Mouse (Mus musculus): ENCODE data around the gene Scap. TPM values are rescaled to one million over a fixed set of nuclear protein-coding genes. Genes with fewer than 3 reads are reported as not detected.
"Not testable (repeated sequence)": the region's sequence is repeated elsewhere in the genome, so short reads cannot be mapped to it uniquely, and the experiment has no call there.

Scap gene
- polyA plus RNA-seq, 1 experiment from 2014 or later = 41.9 TPM

- Histone ChIP-seq H3K4me2 (replicated peaks) (no peak overlapping the region), H3K9ac (replicated peaks) (0 out of 2 replicates have a peak overlapping the region, but pooled peaks have one; percentile 28), H3K9me3 (no peaks in the 10 kb centered on the region), H3K27ac (no peak overlapping the region), H3K4me1 (replicated peaks) (no peaks in the 10 kb centered on the region; the same call in 1 of the 2 replicates), H3K36me3 (peaks cover 42% of the 10 kb centered on the region), H3K4me3 (replicated peaks) (no peak overlapping the region), H3K27me3 (no peaks in the 10 kb centered on the region)
- ATAC-seq = no peak
- 92% methylated on average over 5 of the region's 5 CpGs for WGBS
Measured at GRCm38 (mm10) chr9:110366746-110367145, 33.7 kb downstream of the Scap start.

DNA sequence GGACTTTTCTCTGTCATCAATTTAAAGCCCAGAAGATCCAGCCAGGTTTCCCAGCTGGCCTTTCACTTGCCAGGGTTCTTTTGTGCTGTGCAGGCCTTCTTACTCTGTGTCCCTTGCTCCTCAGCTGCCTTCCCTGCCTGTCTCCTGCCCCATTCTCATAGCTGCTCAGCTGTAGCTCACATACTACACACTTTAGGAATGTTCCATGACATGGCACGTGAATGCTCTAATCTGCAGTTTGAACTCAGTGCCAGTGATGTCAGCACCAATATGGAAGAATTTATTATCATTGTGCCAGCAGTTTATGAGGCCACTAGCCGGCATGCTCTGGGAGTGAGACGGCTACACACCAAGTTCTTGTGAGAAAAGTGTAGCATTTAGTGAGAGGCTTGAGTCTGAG is 36.8 kb downstream of the Scap start:
- Histone ChIP-seq H3K36me3 (peaks cover 45% of the 10 kb centered on the region), H3K9me3 (no peaks in the 10 kb centered on the region), H3K9ac (replicated peaks) (no peak overlapping the region), H3K4me3 (replicated peaks) (no peak overlapping the region), H3K27me3 (no peaks in the 10 kb centered on the region), H3K27ac (no peak overlapping the region), H3K4me1 (replicated peaks) (no peaks in the 10 kb centered on the region; the same call in 1 of the 2 replicates), H3K4me2 (replicated peaks) (no peak overlapping the region)
- no peak for ATAC-seq
- 91% methylated on average over 3 of the region's 3 CpGs for WGBS

DNA sequence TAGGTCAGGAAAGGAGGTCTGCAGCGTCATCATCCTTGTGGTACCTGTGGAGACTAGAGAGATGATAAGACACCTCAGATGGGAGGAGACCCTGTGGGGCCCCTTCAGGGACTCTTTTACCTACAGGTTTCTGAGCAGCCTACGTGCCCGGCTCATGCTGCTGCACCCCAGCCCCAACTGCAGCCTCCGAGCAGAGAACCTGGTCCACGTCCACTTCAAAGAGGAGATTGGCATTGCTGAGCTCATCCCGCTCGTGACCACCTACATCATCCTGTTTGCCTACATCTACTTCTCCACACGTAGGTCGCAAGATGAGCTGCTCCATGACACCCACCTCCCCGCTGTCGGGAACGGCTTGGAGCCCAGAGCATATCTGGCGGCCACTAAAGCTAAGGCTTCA is 40.8 kb downstream of the Scap start:
- WGBS = 95% methylated on average over 13 of the region's 13 CpGs
- H3K36me3 ChIP-seq = peaks cover 66% of the 10 kb centered on the region
- ATAC-seq = no peak

GRCm38 (mm10) chr9:110375668-110376067 is 42.6 kb downstream of the Scap start:
- no peak for ATAC-seq
- Histone ChIP-seq H3K27me3 (no peaks in the 10 kb centered on the region), H3K9ac (replicated peaks) (no peak overlapping the region), H3K36me3 (peaks cover 77% of the 10 kb centered on the region), H3K4me1 (replicated peaks) (no peaks in the 10 kb centered on the region), H3K9me3 (no peaks in the 10 kb centered on the region), H3K4me3 (replicated peaks) (no peak overlapping the region), H3K27ac (no peak overlapping the region), H3K4me2 (replicated peaks) (no peak overlapping the region)
- WGBS = 94% methylated on average over 3 of the region's 3 CpGs

More for the DNA sequence above, 40.8 kb downstream of the Scap start:
- Histone ChIP-seq H3K4me1 (replicated peaks) (no peaks in the 10 kb centered on the region), H3K9me3 (no peaks in the 10 kb centered on the region), H3K4me2 (replicated peaks) (no peak overlapping the region), H3K9ac (replicated peaks) (no peak overlapping the region), H3K27me3 (no peaks in the 10 kb centered on the region), H3K27ac (no peak overlapping the region), H3K4me3 (replicated peaks) (no peak overlapping the region)

DNA sequence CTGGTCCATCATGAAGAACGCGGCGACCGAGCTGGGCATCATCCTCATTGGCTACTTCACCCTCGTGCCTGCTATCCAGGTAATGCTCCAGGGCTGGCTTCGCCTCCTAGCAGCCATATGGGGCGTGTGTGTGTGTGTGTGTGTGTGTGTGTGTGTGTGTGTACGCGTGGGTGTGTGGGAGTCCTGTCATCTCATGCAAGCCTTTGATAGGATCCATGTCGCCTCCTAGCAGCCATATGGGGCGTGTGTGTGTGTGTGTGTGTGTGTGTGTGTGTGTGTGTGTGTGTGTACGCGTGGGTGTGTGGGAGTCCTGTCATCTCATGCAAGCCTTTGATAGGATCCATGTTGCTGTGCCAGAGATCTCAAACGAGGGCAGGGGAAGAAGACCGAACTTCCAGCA is 44.6 kb downstream of the Scap start:
- ATAC-seq; H3K27ac ChIP-seq; H3K27me3 ChIP-seq; H3K4me3 ChIP-seq (replicated peaks); H3K4me2 ChIP-seq (replicated peaks); H3K9ac ChIP-seq (replicated peaks); H3K4me1 ChIP-seq (replicated peaks); H3K9me3 ChIP-seq: not testable (repeated sequence)
- peaks cover 87% of the 10 kb centered on the region for H3K36me3 ChIP-seq
- 92% methylated on average over 14 of the region's 15 CpGs for WGBS

- H3K9ac ChIP-seq (replicated peaks) = 0 out of 2 replicates have a peak overlapping the region, but pooled peaks have one; percentile 10
- no peaks in the 10 kb centered on the region for H3K4me1 ChIP-seq (replicated peaks)
- 97% methylated on average over 8 of the region's 8 CpGs for WGBS
- no peak overlapping the region for H3K4me3 ChIP-seq (replicated peaks)
- H3K4me2 ChIP-seq (replicated peaks) = no peak overlapping the region
- H3K27ac ChIP-seq = no peak overlapping the region
- ATAC-seq = no peak
- H3K27me3 ChIP-seq = no peaks in the 10 kb centered on the region
- peaks cover 87% of the 10 kb centered on the region for H3K36me3 ChIP-seq
- no peaks in the 10 kb centered on the region for H3K9me3 ChIP-seq
Measured at GRCm38 (mm10) chr9:110379361-110379760, 46.3 kb downstream of the Scap start.

DNA sequence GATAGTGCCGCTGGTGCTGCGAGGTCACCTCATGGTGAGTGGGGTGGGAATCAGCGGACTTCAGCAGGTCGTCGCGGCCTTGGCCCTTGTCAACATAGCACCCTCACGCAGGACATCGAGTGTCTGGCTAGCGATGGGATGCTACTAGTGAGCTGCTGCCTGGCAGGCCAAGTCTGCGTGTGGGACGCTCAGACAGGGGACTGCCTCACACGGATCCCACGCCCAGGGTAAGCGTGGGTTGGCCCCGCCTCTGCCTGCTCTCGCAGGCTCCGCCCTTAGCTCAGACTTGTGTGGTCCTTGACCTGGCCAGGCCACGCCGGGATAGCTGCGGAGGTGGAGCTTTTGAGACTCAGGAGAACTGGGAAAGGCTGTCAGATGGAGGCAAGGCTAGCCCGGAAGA is 47.6 kb downstream of the Scap start:
- ATAC-seq = peak; percentile 21; the same call in 1 of the 2 replicates
- H3K9ac ChIP-seq (replicated peaks) = no peak overlapping the region
- peaks cover 93% of the 10 kb centered on the region for H3K36me3 ChIP-seq
- no peaks in the 10 kb centered on the region for H3K9me3 ChIP-seq
- WGBS = 43% methylated on average over 21 of the region's 21 CpGs
- no peak overlapping the region for H3K4me2 ChIP-seq (replicated peaks)
- H3K4me3 ChIP-seq (replicated peaks) = no peak overlapping the region
- H3K27me3 ChIP-seq = no peaks in the 10 kb centered on the region
- no peaks in the 10 kb centered on the region for H3K4me1 ChIP-seq (replicated peaks)
- no peak overlapping the region for H3K27ac ChIP-seq

DNA sequence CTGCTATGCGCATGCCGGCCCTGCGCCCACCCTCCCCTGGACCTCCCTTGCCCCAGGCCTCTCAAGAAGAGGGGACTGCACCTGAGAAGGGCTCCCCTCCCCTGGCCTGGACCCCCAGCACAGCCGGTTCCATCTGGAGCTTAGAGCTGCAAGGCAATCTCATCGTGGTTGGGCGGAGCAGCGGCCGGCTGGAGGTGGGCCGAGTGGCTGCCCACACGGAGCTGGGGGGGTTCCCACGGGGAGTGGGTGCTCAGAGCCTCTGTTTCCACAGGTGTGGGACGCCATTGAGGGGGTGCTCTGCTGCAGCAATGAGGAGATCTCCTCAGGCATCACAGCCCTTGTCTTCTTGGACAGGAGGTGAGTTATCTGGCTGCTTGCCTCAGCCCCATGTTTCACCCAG is 48.2 kb downstream of the Scap start:
- Histone ChIP-seq H3K27me3 (no peaks in the 10 kb centered on the region), H3K4me1 (replicated peaks) (no peaks in the 10 kb centered on the region), H3K9me3 (no peaks in the 10 kb centered on the region), H3K4me3 (replicated peaks) (no peak overlapping the region), H3K27ac (no peak overlapping the region), H3K4me2 (replicated peaks) (no peak overlapping the region), H3K36me3 (peaks cover 95% of the 10 kb centered on the region), H3K9ac (replicated peaks) (no peak overlapping the region)
- WGBS = 88% methylated on average over 12 of the region's 12 CpGs
- 0 out of 2 replicates have a peak, but pooled peaks have one; percentile 35 for ATAC-seq

- H3K27me3 ChIP-seq = no peaks in the 10 kb centered on the region
- no peaks in the 10 kb centered on the region for H3K9me3 ChIP-seq
- no peak for ATAC-seq
- no peak overlapping the region for H3K4me3 ChIP-seq (replicated peaks)
- H3K4me1 ChIP-seq (replicated peaks) = no peaks in the 10 kb centered on the region
- H3K27ac ChIP-seq = no peak overlapping the region
- H3K36me3 ChIP-seq = peaks cover 97% of the 10 kb centered on the region
- WGBS = 91% methylated on average over 7 of the region's 7 CpGs
- no peak overlapping the region for H3K9ac ChIP-seq (replicated peaks)
- H3K4me2 ChIP-seq (replicated peaks) = no peak overlapping the region
Measured at GRCm38 (mm10) chr9:110384369-110384929, 51.4 kb downstream of the Scap start.

DNA sequence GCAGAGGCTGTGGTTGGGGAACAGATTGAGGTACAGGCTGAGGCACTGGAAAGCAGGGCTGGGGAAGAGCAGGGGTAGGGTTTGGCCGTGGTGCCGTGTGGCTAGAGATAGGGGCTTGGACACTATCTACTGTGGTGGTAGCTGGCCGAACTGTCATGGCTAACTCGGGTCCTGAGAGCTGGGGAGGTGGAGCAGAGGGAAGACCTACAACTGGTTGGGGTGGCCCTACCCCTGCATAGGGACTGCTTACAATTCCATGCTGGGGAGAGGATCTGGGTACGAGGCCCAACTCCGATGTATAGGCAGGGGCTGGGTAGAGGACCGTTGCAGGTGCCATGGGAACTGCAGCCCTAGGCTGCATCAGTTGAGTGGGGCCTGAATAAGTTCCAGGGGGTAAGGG is 54.9 kb downstream of the Scap start:
- Histone ChIP-seq H3K9ac (replicated peaks) (no peak overlapping the region), H3K4me3 (replicated peaks) (no peak overlapping the region), H3K9me3 (no peaks in the 10 kb centered on the region), H3K27ac (no peak overlapping the region), H3K4me2 (replicated peaks) (no peak overlapping the region), H3K4me1 (replicated peaks) (no peaks in the 10 kb centered on the region), H3K27me3 (no peaks in the 10 kb centered on the region), H3K36me3 (peaks cover 99% of the 10 kb centered on the region)
- 97% methylated on average over 7 of the region's 7 CpGs for WGBS
- no peak for ATAC-seq

- ATAC-seq = no peak
- no peaks in the 10 kb centered on the region for H3K9me3 ChIP-seq
- no peak overlapping the region for H3K4me2 ChIP-seq (replicated peaks)
- H3K36me3 ChIP-seq = peaks cover 92% of the 10 kb centered on the region
- H3K4me3 ChIP-seq (replicated peaks) = no peak overlapping the region
- no peak overlapping the region for H3K27ac ChIP-seq
- H3K27me3 ChIP-seq = no peaks in the 10 kb centered on the region
- H3K4me1 ChIP-seq (replicated peaks) = no peaks in the 10 kb centered on the region
- H3K9ac ChIP-seq (replicated peaks) = no peak overlapping the region
- 94% methylated on average over 3 of the region's 3 CpGs for WGBS
Measured at GRCm38 (mm10) chr9:110390843-110391242, 57.8 kb downstream of the Scap start.

DNA sequence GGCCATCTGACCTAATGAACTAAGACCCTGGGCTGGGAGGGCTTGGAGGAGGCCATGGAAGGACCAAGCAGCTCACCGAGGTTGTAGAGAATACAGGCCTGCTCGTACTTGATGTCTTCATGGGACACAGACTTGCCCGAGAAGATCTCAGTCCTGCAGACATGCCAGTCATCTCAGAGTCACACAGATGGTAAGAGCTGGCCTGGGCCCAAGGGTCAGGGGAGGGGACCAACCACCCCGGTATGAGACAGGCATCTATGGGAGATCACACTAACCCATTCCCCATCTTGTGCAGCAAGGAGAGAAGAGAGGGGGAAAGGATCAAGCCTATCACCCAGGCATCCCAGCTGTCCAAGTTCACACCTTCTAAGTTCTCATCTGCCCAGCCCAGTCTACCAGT is 60.2 kb downstream of the Scap start:
- WGBS = 87% methylated on average over 4 of the region's 4 CpGs
- no peaks in the 10 kb centered on the region for H3K4me1 ChIP-seq (replicated peaks)

GRCm38 (mm10) chr9:110400650-110401049 is 67.6 kb downstream of the Scap start:
- Histone ChIP-seq H3K4me1 (replicated peaks) (peaks cover 3% of the 10 kb centered on the region; the same call in 1 of the 2 replicates), H3K9ac (replicated peaks) (no peak overlapping the region), H3K27ac (no peak overlapping the region), H3K9me3 (no peaks in the 10 kb centered on the region), H3K4me3 (replicated peaks) (no peak overlapping the region), H3K4me2 (replicated peaks) (no peak overlapping the region), H3K27me3 (no peaks in the 10 kb centered on the region), H3K36me3 (peaks cover 24% of the 10 kb centered on the region)
- WGBS = 91% methylated on average over 5 of the region's 5 CpGs
- no peak for ATAC-seq

More for the DNA sequence above, 60.2 kb downstream of the Scap start:
- peaks cover 83% of the 10 kb centered on the region for H3K36me3 ChIP-seq
- no peak overlapping the region for H3K27ac ChIP-seq
- H3K4me2 ChIP-seq (replicated peaks) = no peak overlapping the region
- no peak overlapping the region for H3K9ac ChIP-seq (replicated peaks)
- no peak overlapping the region for H3K4me3 ChIP-seq (replicated peaks)
- H3K9me3 ChIP-seq = no peaks in the 10 kb centered on the region
- ATAC-seq = no peak
- no peaks in the 10 kb centered on the region for H3K27me3 ChIP-seq

All from midbrain, embryonic 13.5 days (tissue).